Mouse (Mus musculus) monocyte, adult 2 months (primary cell): ENCODE measurements around the gene Gm5798.
"Not testable (repeated sequence)": the region's sequence is repeated elsewhere in the genome, so short reads cannot be mapped to it uniquely, and the experiment has no call there.

Source experiments
- DNase-seq, 2 experiments: peaks; one replicate each; pipeline ENCODE4 v3.0.0; 2022; ENCODE audit warnings: low spot score in 2 of 2, low read depth in 1 of 2

Gm5798 gene

DNA sequence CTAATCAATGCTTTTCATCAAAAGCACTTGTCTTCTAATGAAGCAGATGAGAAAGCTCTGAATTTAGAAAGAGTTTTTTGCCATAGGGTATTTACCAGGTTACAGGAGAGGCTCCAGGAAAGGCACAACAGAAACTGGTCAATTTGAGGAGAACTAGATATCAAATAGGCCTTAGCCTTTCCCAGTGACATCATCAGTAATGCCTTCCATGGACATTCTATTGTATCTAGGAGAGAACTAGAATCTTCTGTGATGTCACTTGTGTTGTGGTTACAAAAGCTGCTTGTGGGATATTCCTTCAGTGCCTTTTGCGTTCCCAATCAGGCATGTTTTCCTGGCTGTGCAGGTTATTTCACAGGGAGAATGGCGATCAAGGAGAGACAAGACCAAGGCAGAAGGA, at the start of gene Gm5798:
Gene Gm5798 (plus strand): TSS at position 301 of the 400 bp plus-strand sequence.
- DNase-seq = not testable (repeated sequence)

DNA sequence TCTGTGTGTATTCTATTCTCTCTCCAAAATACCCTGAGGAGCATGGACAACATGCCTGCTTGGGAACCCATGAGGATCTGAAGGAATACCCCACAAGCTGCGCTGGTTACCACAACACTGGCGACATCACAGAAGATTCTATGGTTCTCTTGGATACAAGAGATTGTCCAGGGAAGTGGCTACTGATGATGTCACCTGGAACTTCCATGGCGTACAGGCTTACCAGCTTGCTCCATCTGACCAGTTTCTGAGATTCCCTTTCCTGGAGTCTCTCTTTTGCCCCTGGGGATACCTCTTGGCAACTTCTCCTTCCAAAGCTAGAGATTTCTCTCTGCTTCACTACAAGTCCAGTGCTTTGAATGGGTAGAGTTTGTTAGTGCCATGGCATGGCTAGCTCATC, 37.9 kb downstream of the Gm5798 start, which contains the start of gene Gm7945:
Gene Gm7945 (minus strand): TSS at position 101 of the 400 bp plus-strand sequence.
- not testable (repeated sequence) for DNase-seq
